Mouse (Mus musculus) ovary, postnatal 14 days (tissue): Measurements from ENCODE around the gene Pax5.

Experiments used
- DNase-seq: peaks from one replicate; pipeline ENCODE4 v3.0.0; 2022; ENCODE audit warnings: low spot score

Pax5 gene

GRCm38 (mm10) chr4:44668172-44668571 is 42.1 kb downstream of the Pax5 start:
- DNase-seq: no peak

GRCm38 (mm10) chr4:44667369-44667768 is 42.9 kb downstream of the Pax5 start:
- DNase-seq: no peak

- no peak for DNase-seq
These were observed 45.6 kb downstream of the Pax5 start for GRCm38 (mm10) chr4:44664767-44665056.

GRCm38 (mm10) chr4:44664004-44664766 is 46.1 kb downstream of the Pax5 start:
- peak; percentile 8 for DNase-seq

- DNase-seq: no peak
These were observed 46.8 kb downstream of the Pax5 start for GRCm38 (mm10) chr4:44663489-44663888.

- no peak for DNase-seq
These were observed 65.1 kb downstream of the Pax5 start for GRCm38 (mm10) chr4:44645181-44645580.

- DNase-seq: no peak
These were observed 68.3 kb downstream of the Pax5 start for GRCm38 (mm10) chr4:44641831-44642587.

- no peak for DNase-seq
These were observed 74.7 kb downstream of the Pax5 start for GRCm38 (mm10) chr4:44635618-44636017.

GRCm38 (mm10) chr4:44633694-44634524 is 76.4 kb downstream of the Pax5 start:
- DNase-seq: no peak

GRCm38 (mm10) chr4:44630059-44630458 is 80.2 kb downstream of the Pax5 start:
- DNase-seq: no peak

- DNase-seq: no peak
These were observed 82.4 kb downstream of the Pax5 start for GRCm38 (mm10) chr4:44627890-44628289.

- no peak for DNase-seq
These were observed 85.2 kb downstream of the Pax5 start for GRCm38 (mm10) chr4:44625108-44625424.

- DNase-seq: no peak
These were observed 85.8 kb downstream of the Pax5 start for GRCm38 (mm10) chr4:44624232-44625107.

GRCm38 (mm10) chr4:44623435-44623727 is 86.9 kb downstream of the Pax5 start:
- DNase-seq: no peak

- no peak for DNase-seq
These were observed 87.4 kb downstream of the Pax5 start for GRCm38 (mm10) chr4:44622682-44623434.

GRCm38 (mm10) chr4:44620241-44620640 is 90.0 kb downstream of the Pax5 start:
- no peak for DNase-seq

GRCm38 (mm10) chr4:44614066-44614667 is 96.1 kb downstream of the Pax5 start:
- no peak for DNase-seq

GRCm38 (mm10) chr4:44612392-44612791 is 97.9 kb downstream of the Pax5 start:
- DNase-seq: no peak

- DNase-seq: no peak
These were observed 104.8 kb downstream of the Pax5 start for GRCm38 (mm10) chr4:44605453-44605852.

GRCm38 (mm10) chr4:44602257-44602801 is 108.0 kb downstream of the Pax5 start:
- DNase-seq: no peak

GRCm38 (mm10) chr4:44601370-44601769 is 108.9 kb downstream of the Pax5 start:
- DNase-seq: no peak
